Mouse (Mus musculus) MEL (cell line): ENCODE measurements around the gene Acox2. TPM values are rescaled to one million over a fixed set of nuclear protein-coding genes. Genes with fewer than 3 reads are reported as not detected.

Source experiments
- DNase-seq: peaks from one replicate; pipeline ENCODE4 v3.0.0; 2011; ENCODE audit warnings: low read depth, low spot score
- H3K27ac ChIP-seq: 2 replicates; pipeline ENCODE4 v1.5.1; 2012; ENCODE audit warnings: low read depth, mild to moderate bottlenecking, control low read depth, low read length, moderate library complexity; ENCODE audit not compliant: control insufficient read depth
- H3K27me3 ChIP-seq, 2 experiments: fragments of 150-350 bp in 1 of 2; sonication (generic) in 1 of 2; 2 replicates each; pipeline ENCODE4 v1.6.1; 2012; ENCODE audit warnings: low read length in 2 of 2, mild to moderate bottlenecking in 2 of 2, improper control_type of control experiment in 1 of 2, moderate library complexity in 1 of 2; ENCODE audit not compliant: insufficient read depth in 2 of 2, control insufficient read depth in 1 of 2
- H3K36me3 ChIP-seq, 2 experiments: 2 replicates each; pipeline ENCODE4 v1.6.1; 2012 to 2014; ENCODE audit warnings: low read length in 2 of 2, improper control_type of control experiment in 1 of 2, inconsistent platforms in 1 of 2, mild to moderate bottlenecking in 1 of 2; ENCODE audit not compliant: insufficient read depth in 2 of 2, control insufficient read depth in 1 of 2
- H3K4me1 ChIP-seq, 2 experiments: fragments of 150-350 bp in 1 of 2; sonication (generic) in 1 of 2; 2 replicates each; pipeline ENCODE4 v1.6.1; 2012; ENCODE audit warnings: low read length in 2 of 2, improper control_type of control experiment in 1 of 2, mild to moderate bottlenecking in 1 of 2; ENCODE audit not compliant: insufficient read depth in 2 of 2, control insufficient read depth in 1 of 2
- H3K4me3 ChIP-seq, 2 experiments: fragments of 150-350 bp in 1 of 2; sonication (generic) in 1 of 2; 2 replicates each; pipeline ENCODE4 v1.5.1; 2012; ENCODE audit warnings: low read depth in 2 of 2, low read length in 2 of 2, mild to moderate bottlenecking in 2 of 2, moderate library complexity in 2 of 2, control low read depth in 1 of 2, improper control_type of control experiment in 1 of 2; ENCODE audit not compliant: control insufficient read depth in 1 of 2, insufficient read depth in 1 of 2
- H3K79me2 ChIP-seq: 2 replicates; pipeline ENCODE4 v1.6.1; 2012; ENCODE audit warnings: mild to moderate bottlenecking, low read length, moderate library complexity; ENCODE audit not compliant: control insufficient read depth, poor library complexity, insufficient read depth
- H3K9ac ChIP-seq: 2 replicates; pipeline ENCODE4 v1.6.1; 2012; ENCODE audit warnings: low read depth, mild to moderate bottlenecking, control low read depth, low read length, moderate library complexity; ENCODE audit not compliant: control insufficient read depth, poor library complexity, severe bottlenecking
- H3K9me3 ChIP-seq: fragments of 150-350 bp; sonication (generic); replicated peaks from 2 replicates; pipeline ENCODE4 v1.6.1; 2012; ENCODE audit warnings: mild to moderate bottlenecking, low read length, improper control_type of control experiment, moderate library complexity; ENCODE audit not compliant: insufficient read depth
- CTCF ChIP-seq, 3 experiments: IDR thresholded peaks in 2 of 3; conservative IDR thresholded peaks in 1 of 3; 2 replicates each; pipeline ENCODE4 v1.5.1; 2011 to 2012; ENCODE audit warnings: low read length in 3 of 3, low read depth in 2 of 3, mild to moderate bottlenecking in 2 of 3, improper control_type of control experiment in 1 of 3, inconsistent platforms in 1 of 3, mixed read lengths in 1 of 3, moderate library complexity in 1 of 3; ENCODE audit not compliant: control insufficient read depth in 1 of 3, insufficient read depth in 1 of 3, poor library complexity in 1 of 3, severe bottlenecking in 1 of 3
- ELF1 ChIP-seq: IDR thresholded peaks from 2 replicates; pipeline ENCODE4 v1.6.1; 2014; ENCODE audit warnings: low read depth, mild to moderate bottlenecking, inconsistent platforms, low read length, improper control_type of control experiment, moderate library complexity
- EP300 ChIP-seq, 2 experiments: IDR thresholded peaks; 2 replicates each; pipeline ENCODE4 v1.6.1; 2011; ENCODE audit warnings: improper control_type of control experiment in 2 of 2, low read length in 2 of 2, low read depth in 1 of 2, mild to moderate bottlenecking in 1 of 2
- ETS1 ChIP-seq: IDR thresholded peaks from 2 replicates; pipeline ENCODE4 v1.6.1; 2012; ENCODE audit warnings: low read depth, mild to moderate bottlenecking, inconsistent platforms, low read length, improper control_type of control experiment, moderate library complexity
- GABPA ChIP-seq: IDR thresholded peaks from 2 replicates; pipeline ENCODE4 v1.6.1; 2012; ENCODE audit warnings: low read depth, mild to moderate bottlenecking, inconsistent platforms, low read length, improper control_type of control experiment, moderate library complexity
- MAX ChIP-seq: IDR thresholded peaks from 2 replicates; pipeline ENCODE4 v1.6.1; 2011; ENCODE audit warnings: low read length, improper control_type of control experiment
- MAZ ChIP-seq: IDR thresholded peaks from 2 replicates; pipeline ENCODE4 v1.6.1; 2012; ENCODE audit warnings: low read depth, mild to moderate bottlenecking, inconsistent platforms, low read length, improper control_type of control experiment
- MEF2A ChIP-seq: IDR thresholded peaks from 2 replicates; pipeline ENCODE4 v1.6.1; 2014; ENCODE audit warnings: low read depth, mild to moderate bottlenecking, inconsistent platforms, low read length, improper control_type of control experiment; ENCODE audit not compliant: poor library complexity, insufficient replicate concordance, severe bottlenecking; ENCODE audit errors: extremely low read depth
- MXI1 ChIP-seq: IDR thresholded peaks from 2 replicates; pipeline ENCODE4 v1.6.1; 2011; ENCODE audit warnings: mild to moderate bottlenecking, low read depth, low read length, improper control_type of control experiment
- MYC ChIP-seq: IDR thresholded peaks from 2 replicates; pipeline ENCODE4 v1.6.1; 2011; ENCODE audit warnings: low read depth, mild to moderate bottlenecking, low read length, improper control_type of control experiment, moderate library complexity
- NRF1 ChIP-seq: IDR thresholded peaks from 2 replicates; pipeline ENCODE4 v1.6.1; 2014; ENCODE audit warnings: low read depth, mild to moderate bottlenecking, inconsistent platforms, low read length, improper control_type of control experiment, moderate library complexity; ENCODE audit not compliant: poor library complexity, insufficient read depth, severe bottlenecking
- POLR2AphosphoS2 ChIP-seq: IDR thresholded peaks from 2 replicates; pipeline ENCODE4 v1.6.1; 2011; ENCODE audit warnings: low read length, improper control_type of control experiment
- RAD21 ChIP-seq: IDR thresholded peaks from 2 replicates; pipeline ENCODE4 v1.6.1; 2011; ENCODE audit warnings: mild to moderate bottlenecking, low read depth, low read length, improper control_type of control experiment
- RCOR1 ChIP-seq: IDR thresholded peaks from 2 replicates; pipeline ENCODE4 v1.6.1; 2012; ENCODE audit warnings: low read depth, mild to moderate bottlenecking, inconsistent platforms, low read length, improper control_type of control experiment
- SMC3 ChIP-seq: IDR thresholded peaks from 2 replicates; pipeline ENCODE4 v1.6.1; 2011; ENCODE audit warnings: low read depth, low read length, improper control_type of control experiment
- TAL1 ChIP-seq: IDR thresholded peaks from 2 replicates; pipeline ENCODE4 v1.6.1; 2012; ENCODE audit warnings: mild to moderate bottlenecking, inconsistent platforms, low read length, moderate library complexity, mixed read lengths
- UBTF ChIP-seq: IDR thresholded peaks from 2 replicates; pipeline ENCODE4 v1.6.1; 2012; ENCODE audit warnings: low read depth, mild to moderate bottlenecking, inconsistent platforms, low read length, improper control_type of control experiment, moderate library complexity, borderline replicate concordance; ENCODE audit not compliant: insufficient read depth
- USF1 ChIP-seq: IDR thresholded peaks from 2 replicates; pipeline ENCODE4 v1.6.1; 2014; ENCODE audit warnings: low read depth, mild to moderate bottlenecking, inconsistent platforms, low read length, improper control_type of control experiment, moderate library complexity
- USF2 ChIP-seq, 2 experiments: IDR thresholded peaks; 2 replicates each; pipeline ENCODE4 v1.6.1; 2011 to 2012; ENCODE audit warnings: improper control_type of control experiment in 2 of 2, low read length in 2 of 2, borderline replicate concordance in 1 of 2, inconsistent platforms in 1 of 2, low read depth in 1 of 2, mild to moderate bottlenecking in 1 of 2; ENCODE audit not compliant: insufficient read depth in 1 of 2
- ZC3H11A ChIP-seq: IDR thresholded peaks from 2 replicates; pipeline ENCODE4 v1.6.1; 2012; ENCODE audit warnings: low read depth, mild to moderate bottlenecking, inconsistent platforms, low read length, improper control_type of control experiment
- ZKSCAN1 ChIP-seq: IDR thresholded peaks from 2 replicates; pipeline ENCODE4 v1.6.1; 2012; ENCODE audit warnings: low read depth, mild to moderate bottlenecking, inconsistent platforms, low read length, improper control_type of control experiment, moderate library complexity
- ZMIZ1 ChIP-seq: IDR thresholded peaks from 2 replicates; pipeline ENCODE4 v1.6.1; 2012; ENCODE audit warnings: low read depth, mild to moderate bottlenecking, inconsistent platforms, low read length, improper control_type of control experiment, moderate library complexity
- polyA plus RNA-seq, 2 experiments: library from polyadenylated mRNA; stranded (reverse) in 1 of 2; unstranded in 1 of 2; fragments of >175 nt in 1 of 2; fragments of >200 nt in 1 of 2; gene quantifications; 2 replicates each; pipeline versions ENCODE4 v1.2.1 to v1.2.4; 2012; ENCODE audit warnings: low replicate concordance in 2 of 2, low read depth in 1 of 2; ENCODE audit not compliant: insufficient read length in 2 of 2, insufficient read depth in 1 of 2, missing spikeins in 1 of 2
- total RNA-seq: library from RNA; depleted of rRNA; stranded (reverse); fragments of 300-350 nt; gene quantifications from 2 replicates; pipeline ENCODE4 v1.2.3, GENCODE M21; 2012

The Acox2 gene
- total and polyA plus RNA-seq, 3 experiments = 0.43 TPM; not detected in 2

- H3K27ac ChIP-seq = no peak overlapping the region
- H3K4me1 ChIP-seq = no peaks in the 10 kb centered on the region
- no peak for DNase-seq
- no peaks in the 10 kb centered on the region for H3K9me3 ChIP-seq
- no peaks in the 10 kb centered on the region for H3K79me2 ChIP-seq
- no peak overlapping the region for H3K4me3 ChIP-seq
- peaks cover 6 to 8% of the 10 kb centered on the region in 2 experiments for H3K27me3 ChIP-seq
- no peaks in the 10 kb centered on the region for H3K36me3 ChIP-seq
- no peak overlapping the region for H3K9ac ChIP-seq
- TF ChIP-seq ZC3H11A (no peak), ELF1 (no peak), GABPA (no peak), RAD21 (no peak), USF1 (no peak), UBTF (no peak), NRF1 (no peak), MAZ (no peak), ETS1 (no peak)
Measured at GRCm38 (mm10) chr14:8201715-8202114, 57.4 kb downstream of the Acox2 start.

GRCm38 (mm10) chr14:8200769-8201168 lies 58.4 kb downstream of the Acox2 start:
- DNase-seq = no peak

More at GRCm38 (mm10) chr14:8200769-8201168, 58.4 kb downstream of the Acox2 start:
- Histone ChIP-seq H3K27ac (no peak overlapping the region), H3K4me3 (no peak overlapping the region), H3K79me2 (no peaks in the 10 kb centered on the region), H3K9me3 (no peaks in the 10 kb centered on the region), H3K4me1 (no peaks in the 10 kb centered on the region), H3K9ac (no peak overlapping the region), H3K36me3 (no peaks in the 10 kb centered on the region), H3K27me3 (peaks cover 6 to 8% of the 10 kb centered on the region in 2 experiments)
- TF ChIP-seq ETS1 (no peak), MAX (no peak), RAD21 (no peak), MXI1 (no peak), POLR2AphosphoS2 (no peak), SMC3 (no peak), USF1 (no peak), ZKSCAN1 (no peak), EP300 (IDR thresholded peaks at IDR 0.05; ENCODE audit: low read depth in 1 of 2, low read length in 2 of 2) (no peak), MYC (no peak), NRF1 (no peak), UBTF (no peak), MAZ (no peak), MEF2A (no peak), ELF1 (no peak), RCOR1 (no peak), USF2 (IDR thresholded peaks at IDR 0.05; ENCODE audit: borderline replicate concordance in 1 of 2, insufficient read depth in 1 of 2, low read depth in 1 of 2, low read length in 2 of 2) (no peak), CTCF (IDR thresholded peaks at IDR 0.05 in 2 of 3, conservative IDR thresholded peaks at IDR 0.05 in 1 of 3; ENCODE audit: control insufficient read depth in 1 of 3, insufficient read depth in 1 of 3, low read depth in 2 of 3, low read length in 3 of 3, poor library complexity in 1 of 3, severe bottlenecking in 1 of 3) (no peak), ZMIZ1 (no peak), TAL1 (no peak)
